Mouse (Mus musculus) neutrophil, adult 83 days (primary cell): ENCODE measurements around the gene Kcnd1. TPM values are rescaled to one million over a fixed set of nuclear protein-coding genes. Genes with fewer than 3 reads are reported as not detected.

ENCODE experiments used
- total RNA-seq, 2 experiments: library from RNA; stranded (reverse); gene quantifications; one replicate each; pipeline ENCODE4 v1.2.4; 2023

Gene Kcnd1
- 1 to 10 TPM; 1.2 to 7.5 TPM for total RNA-seq

DNA sequence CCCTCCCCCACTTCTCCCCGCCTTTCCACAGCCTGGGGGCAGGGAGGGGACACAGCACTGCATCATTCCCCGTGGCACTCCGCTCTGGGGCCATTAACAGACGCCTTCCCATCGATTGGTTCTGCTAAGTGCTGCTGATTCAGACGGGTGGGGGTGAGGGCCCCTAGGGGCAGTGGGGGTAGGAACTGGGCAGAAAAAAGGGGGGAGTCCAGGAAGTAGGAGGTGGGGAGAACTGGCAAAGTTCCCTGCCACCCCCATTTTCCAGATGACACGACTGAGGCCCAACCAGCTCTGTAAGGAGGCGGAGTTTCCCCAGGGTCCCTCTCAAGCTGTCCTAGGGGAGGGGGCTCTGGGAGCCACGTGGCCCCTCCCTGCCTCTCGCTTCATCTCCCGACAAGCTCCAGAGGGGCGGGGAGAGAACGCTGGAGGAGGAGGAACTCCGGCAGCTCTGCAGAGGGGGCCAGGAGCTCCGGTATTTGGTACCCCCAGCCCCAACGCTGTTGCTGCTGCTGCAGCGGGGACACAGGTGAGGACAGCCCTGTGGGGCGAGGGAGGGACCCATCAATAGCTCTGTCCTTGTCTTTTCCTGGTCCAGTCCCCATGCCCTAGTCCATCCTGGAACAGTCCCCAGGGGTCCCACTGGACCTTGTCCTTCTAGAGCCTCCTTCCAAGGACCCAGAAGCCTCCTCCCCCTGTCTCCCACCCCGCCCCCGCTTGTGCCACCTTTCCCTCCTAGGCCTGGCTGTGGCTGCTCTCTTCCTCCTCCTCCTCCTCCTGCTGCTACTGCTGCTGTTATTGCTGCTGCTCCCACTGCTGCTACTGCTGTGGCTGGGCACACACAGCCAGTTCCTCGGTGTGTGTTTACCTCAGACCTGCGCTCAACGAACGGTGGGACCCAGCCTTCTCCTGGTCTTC, at the start of gene Kcnd1:
Gene Kcnd1 (plus strand): TSS at position 425 of the 915 bp plus-strand sequence.

DNA sequence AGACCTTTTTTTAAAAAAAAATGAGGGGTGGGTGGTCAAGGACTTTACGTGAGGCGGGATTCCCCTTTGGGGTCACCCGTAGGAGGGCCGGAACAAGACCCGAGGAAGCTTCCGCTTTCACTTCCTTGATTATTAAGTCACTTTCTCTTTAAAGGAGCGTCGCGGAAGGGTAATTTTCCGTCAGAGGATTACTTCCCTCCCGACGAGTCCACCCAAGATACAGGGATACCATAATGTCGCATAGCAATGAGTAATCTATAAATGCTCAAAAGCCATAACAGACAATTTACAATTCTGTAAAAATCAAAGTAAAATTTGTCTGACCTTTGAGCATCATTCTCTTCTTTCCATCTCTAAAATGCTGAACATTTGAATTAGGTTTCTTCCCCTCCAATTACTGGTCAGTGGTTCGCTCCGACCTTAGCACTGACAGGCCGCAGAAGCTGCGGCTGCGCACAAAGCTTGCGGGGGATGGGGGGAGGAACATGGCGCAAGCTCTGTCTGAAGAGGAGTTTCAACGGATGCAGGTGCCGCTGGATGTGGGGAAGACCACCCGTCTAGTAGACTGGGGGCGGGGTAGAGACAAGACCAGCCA, 32.5 kb upstream of the Kcnd1 start, which contains the start of gene Gripap1:
Gene Gripap1 (plus strand): TSS at position 224 of the 595 bp plus-strand sequence.

DNA sequence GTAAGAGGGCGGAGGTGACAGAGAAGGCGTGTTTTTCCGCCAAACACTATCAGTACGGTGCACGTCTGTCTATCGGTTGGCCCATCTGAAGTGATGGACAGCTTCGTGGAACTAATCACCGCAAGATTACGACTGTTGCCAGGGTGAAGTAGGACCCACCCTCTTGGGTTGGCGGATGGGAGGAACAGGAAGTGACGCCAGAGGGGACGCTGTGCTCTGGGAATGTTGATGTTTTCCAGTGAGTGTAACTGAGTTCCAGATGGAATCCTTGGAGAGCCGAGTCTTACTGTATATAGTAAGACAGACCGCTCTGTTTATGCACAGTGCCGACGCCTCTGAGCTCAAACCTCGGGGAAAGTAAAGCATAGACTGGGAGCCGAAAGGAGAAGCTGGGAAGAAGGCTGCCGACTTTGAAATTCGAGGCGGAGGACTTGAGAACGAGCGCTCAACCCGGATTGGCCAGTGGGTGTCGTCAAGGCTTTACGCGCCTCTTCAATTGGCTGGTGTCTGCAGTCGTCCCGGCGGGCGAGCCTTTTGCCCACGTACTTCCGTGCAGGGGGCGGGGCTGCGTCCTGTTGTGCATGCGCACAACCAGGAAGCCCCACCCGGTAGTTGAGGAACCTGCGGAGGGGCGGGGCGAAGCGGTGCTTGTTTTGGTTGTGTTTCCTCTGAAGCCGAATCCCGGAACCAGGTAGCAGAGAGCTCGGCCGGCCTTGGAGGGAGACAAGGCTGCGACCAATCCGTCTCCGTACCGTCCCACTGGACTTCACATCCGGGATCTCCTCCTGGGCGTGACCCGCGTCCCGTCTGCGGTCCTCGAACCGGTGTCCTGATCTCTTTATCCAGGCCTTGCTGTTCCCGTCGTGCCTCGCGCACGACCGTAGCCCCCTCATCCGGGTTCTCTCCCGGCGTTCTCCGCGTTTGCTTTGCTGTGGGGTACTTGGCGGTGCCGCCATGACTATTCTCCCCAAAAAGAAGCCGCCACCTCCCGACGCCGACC, 19.4 kb downstream of the Kcnd1 start, which contains the start of gene Otud5:
Gene Otud5 (plus strand): TSS at position 202 of the 1,000 bp plus-strand sequence.

DNA sequence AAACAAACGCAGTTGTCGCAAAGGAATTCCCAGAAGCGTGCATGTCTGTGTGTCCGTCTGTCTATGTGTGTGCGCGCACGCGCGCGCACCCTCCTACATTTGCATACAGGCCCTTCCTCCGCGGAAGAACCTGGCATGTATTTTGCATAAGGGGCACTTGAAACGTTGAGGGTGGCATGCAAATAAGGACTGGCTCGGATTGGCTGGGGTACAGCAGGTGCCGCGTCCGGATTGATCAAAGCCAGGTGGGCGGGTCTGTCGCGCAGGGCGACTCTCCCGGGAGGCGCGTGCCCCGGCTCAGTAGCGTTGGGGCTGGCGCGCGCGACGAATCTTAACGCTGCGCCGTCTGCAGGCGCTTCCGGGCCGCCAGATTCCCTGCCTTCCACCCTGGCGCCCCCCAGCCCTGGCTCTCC, 55.9 kb downstream of the Kcnd1 start, which contains the start of gene Pim2:
Gene Pim2 (plus strand): TSS at position 256 of the 413 bp plus-strand sequence.

DNA sequence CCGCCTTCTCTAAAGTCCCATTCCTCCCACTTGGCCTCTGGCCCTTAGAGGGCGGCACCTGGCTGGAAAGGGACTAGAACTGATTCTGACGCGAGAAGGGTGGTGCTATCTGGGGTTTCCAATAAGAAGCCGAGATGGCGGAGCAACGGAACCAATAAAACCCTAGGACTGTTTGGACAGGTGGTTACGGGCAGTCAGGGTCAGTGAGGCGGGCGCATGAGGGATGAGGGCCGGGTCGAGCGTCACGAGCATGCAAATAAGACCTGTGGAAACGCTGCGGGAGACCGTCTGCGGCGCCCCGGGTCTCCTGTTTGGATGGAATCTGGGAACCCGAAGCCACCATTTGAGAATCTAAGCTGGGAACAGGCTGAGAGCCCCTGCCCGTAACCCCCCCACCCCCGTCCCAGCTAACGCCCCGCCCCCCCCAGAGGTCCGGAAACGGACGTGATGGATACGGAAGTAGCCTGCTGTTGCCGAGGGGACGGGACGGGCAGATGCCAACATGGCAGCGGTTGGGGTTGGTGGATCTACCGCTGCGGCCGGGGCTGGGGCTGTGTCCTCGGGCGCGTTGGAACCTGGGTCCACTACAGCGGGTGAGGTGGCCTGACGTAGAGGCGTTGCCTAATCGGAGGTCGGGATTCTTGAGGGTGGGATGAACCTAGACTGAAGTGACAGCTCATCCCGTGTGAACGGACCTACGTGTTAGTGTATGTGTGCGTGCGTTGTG, 61.9 kb downstream of the Kcnd1 start, which contains the start of gene Slc35a2:
Gene Slc35a2 (plus strand): TSS at position 188 of the 727 bp plus-strand sequence.

Other genes starting within 250 kb of the Kcnd1 start
- gene Foxp3, start 248.6 kb upstream of the Kcnd1 start, total RNA-seq: not detected
- 1 to 10 TPM in 1 of 2 experiments, under 1 TPM in 1; 0.33 to 2.0 TPM for gene Ppp1r3f, start 248.0 kb upstream of the Kcnd1 start, total RNA-seq
- gene Ccdc22, start 216.8 kb upstream of the Kcnd1 start, total RNA-seq: 10 to 100 TPM; 19.7 to 20.2 TPM
- under 1 TPM; 0.11 to 0.15 TPM for gene Cacna1f, start 215.2 kb upstream of the Kcnd1 start, total RNA-seq
- gene Syp, start 183.8 kb upstream of the Kcnd1 start, total RNA-seq: 1 to 10 TPM; 1.3 to 3.3 TPM
- 10 to 100 TPM; 39.9 to 49.9 TPM for gene Prickle3, start 165.0 kb upstream of the Kcnd1 start, total RNA-seq
- gene Plp2, start 150.9 kb upstream of the Kcnd1 start, total RNA-seq: 100 to 1,000 TPM; 423 to 453 TPM
- under 1 TPM in 1 of 2 experiments, not detected in 1; 0.20 TPM for gene Magix, start 141.0 kb upstream of the Kcnd1 start, total RNA-seq
- gene Gpkow, start 125.2 kb upstream of the Kcnd1 start, total RNA-seq: 10 to 100 TPM; 28.3 to 29.5 TPM
- gene Wdr45, start 108.0 kb upstream of the Kcnd1 start, total RNA-seq: 10 to 100 TPM; 38.2 to 41.9 TPM
- gene Gm45208, start 100.0 kb upstream of the Kcnd1 start, total RNA-seq: not detected
- gene Praf2, start 93.8 kb upstream of the Kcnd1 start, total RNA-seq: 1 to 10 TPM; 5.0 to 5.5 TPM
- under 1 TPM; 0.57 to 0.90 TPM for gene Ccdc120, start 71.4 kb upstream of the Kcnd1 start, total RNA-seq
- 10 to 100 TPM; 68.1 to 79.5 TPM for gene Tfe3, start 59.7 kb upstream of the Kcnd1 start, total RNA-seq
- 100 to 1,000 TPM; 123 to 144 TPM for gene Gripap1, start 32.5 kb upstream of the Kcnd1 start, total RNA-seq
- gene Otud5, start 19.1 kb downstream of the Kcnd1 start, total RNA-seq: 100 to 1,000 TPM; 119 to 128 TPM
- 1 to 10 TPM; 2.6 to 4.0 TPM for gene Pim2, start 56.0 kb downstream of the Kcnd1 start, total RNA-seq
- 10 to 100 TPM; 22.8 to 23.3 TPM for gene Slc35a2, start 61.7 kb downstream of the Kcnd1 start, total RNA-seq
- 10 to 100 TPM; 35.3 to 39.9 TPM for gene Pqbp1, start 77.0 kb downstream of the Kcnd1 start, total RNA-seq
- gene Timm17b, start 77.1 kb downstream of the Kcnd1 start, total RNA-seq: 10 to 100 TPM; 43.0 to 48.2 TPM
- gene Gm10491, start 85.5 kb downstream of the Kcnd1 start, total RNA-seq: not detected
- gene Gm10490, start 87.3 kb downstream of the Kcnd1 start, total RNA-seq: not detected
- gene Pcsk1n, start 97.5 kb downstream of the Kcnd1 start, total RNA-seq: not detected
- not detected for gene Eras, start 106.3 kb downstream of the Kcnd1 start, total RNA-seq
- gene Hdac6, start 125.6 kb downstream of the Kcnd1 start, total RNA-seq: 10 to 100 TPM in 1 of 2 experiments, 1 to 10 TPM in 1; 7.2 to 10.7 TPM
- 10 to 100 TPM; 16.6 to 22.9 TPM for gene Gata1, start 155.8 kb downstream of the Kcnd1 start, total RNA-seq
- not detected for gene Glod5, start 196.2 kb downstream of the Kcnd1 start, total RNA-seq